Mouse (Mus musculus): Measurements from ENCODE around the gene Myo3b.

GRCm38 (mm10) chr2:70060359-70061345 is 21.7 kb downstream of the Myo3b start:
- no peak for TF ChIP-seq POLR2A (IDR thresholded peaks at IDR 0.05; ENCODE audit: low read depth, low read length)
- TF ChIP-seq CTCF (IDR thresholded peaks at IDR 0.05; ENCODE audit: borderline replicate concordance, insufficient read depth, low read length) = no peak

Data from embryonic fibroblast, embryonic 13.5 days (primary cell).